Mouse (Mus musculus) mature B cell (primary cell): ENCODE data around the gene Cbr4.

Source experiments
- in situ Hi-C: fragments of 300-500 bp; cut with MboI; formaldehyde crosslinking; loops from 2 replicates; pipeline ENCODE4 v1.14.3; 2019

Gene Cbr4

GRCm38 (mm10) chr8:61488631-61489030 lies 1.1 kb downstream of the Cbr4 start:
- in situ Hi-C loops: no loop called here

GRCm38 (mm10) chr8:61497110-61497509 lies 9.6 kb downstream of the Cbr4 start:
- in situ Hi-C loops: no loop called here

GRCm38 (mm10) chr8:61499035-61499434 lies 11.5 kb downstream of the Cbr4 start:
- in situ Hi-C loops: no loop called here

- in situ Hi-C loops: no loop called here
Measured at GRCm38 (mm10) chr8:61500914-61501313, 13.4 kb downstream of the Cbr4 start.

- in situ Hi-C loops: no loop called here
Measured at GRCm38 (mm10) chr8:61502277-61502676, 14.7 kb downstream of the Cbr4 start.

- in situ Hi-C loops: no loop called here
Measured at GRCm38 (mm10) chr8:61515110-61515930, 27.8 kb downstream of the Cbr4 start.

GRCm38 (mm10) chr8:61515931-61516744 lies 28.6 kb downstream of the Cbr4 start:
- in situ Hi-C loops: no loop called here

GRCm38 (mm10) chr8:61516745-61517501 lies 29.4 kb downstream of the Cbr4 start:
- in situ Hi-C loops: no loop called here

- in situ Hi-C loops: no loop called here
Measured at GRCm38 (mm10) chr8:61517502-61518185, 30.1 kb downstream of the Cbr4 start.

- in situ Hi-C loops: no loop called here
Measured at GRCm38 (mm10) chr8:61522132-61522531, 34.6 kb downstream of the Cbr4 start.

- in situ Hi-C loops: no loop called here
Measured at GRCm38 (mm10) chr8:61527037-61527436, 39.5 kb downstream of the Cbr4 start.

GRCm38 (mm10) chr8:61528197-61528596 lies 40.7 kb downstream of the Cbr4 start:
- in situ Hi-C loops: no loop called here

GRCm38 (mm10) chr8:61528642-61529041 lies 41.1 kb downstream of the Cbr4 start:
- in situ Hi-C loops: no loop called here

- in situ Hi-C loops: no loop called here
Measured at GRCm38 (mm10) chr8:61531944-61532795, 44.6 kb downstream of the Cbr4 start.

- in situ Hi-C loops: no loop called here
Measured at GRCm38 (mm10) chr8:61532831-61533230, 45.3 kb downstream of the Cbr4 start.

- in situ Hi-C loops: no loop called here
Measured at GRCm38 (mm10) chr8:61533356-61533926, 45.9 kb downstream of the Cbr4 start.

- in situ Hi-C loops: no loop called here
Measured at GRCm38 (mm10) chr8:61535472-61535871, 47.9 kb downstream of the Cbr4 start.

- in situ Hi-C loops: no loop called here
Measured at GRCm38 (mm10) chr8:61537471-61537870, 49.9 kb downstream of the Cbr4 start.

- in situ Hi-C loops: no loop called here
Measured at GRCm38 (mm10) chr8:61539828-61540500, 52.4 kb downstream of the Cbr4 start.

GRCm38 (mm10) chr8:61549585-61549984 lies 62.1 kb downstream of the Cbr4 start:
- in situ Hi-C loops: no loop called here
